Comparison of ENCODE assay signal across 11 mouse cellular contexts in the genomic region with DNA sequence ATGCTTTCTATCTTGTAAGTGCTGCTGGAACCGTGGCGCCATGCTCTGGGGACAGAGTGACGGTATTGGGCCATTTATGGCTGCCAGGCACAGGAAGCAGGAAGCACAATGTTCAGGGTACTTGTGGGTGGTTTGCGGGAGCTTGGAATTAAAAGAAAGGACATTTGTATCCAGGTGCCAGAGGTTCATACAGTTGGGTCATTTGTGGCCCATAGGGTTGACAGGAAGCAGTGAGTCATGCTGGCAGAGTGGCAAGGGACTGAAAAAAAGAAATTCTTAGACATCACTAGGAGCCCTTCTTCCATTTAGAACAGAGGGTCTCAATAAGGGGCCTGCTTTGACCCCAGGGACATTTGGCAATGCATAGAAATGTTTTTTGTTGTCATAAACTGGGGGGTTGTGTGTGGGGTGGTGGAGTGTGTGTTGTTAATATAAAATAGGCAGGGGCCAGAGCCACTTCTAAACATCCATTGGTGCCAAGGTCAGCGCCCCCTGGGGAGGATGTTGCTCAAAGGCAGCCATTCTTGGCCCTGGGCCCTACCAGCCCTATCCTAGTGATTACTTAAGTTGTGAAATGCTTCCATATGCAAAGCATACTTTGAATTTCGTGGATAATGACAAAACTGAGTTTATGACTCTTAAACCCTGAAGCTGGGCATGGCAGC. TPM values are rescaled to one million over a fixed set of nuclear protein-coding genes. Genes with fewer than 3 reads are reported as not detected.
DNase-seq lines count a peak whose midpoint lies in the region; ATAC-seq and TF ChIP-seq lines count a peak whose summit lies in the region.
"Had no signal": no experiment of that assay in that cellular context is flagged by ENCODE, and none has a peak within 500 bp of the region (broad histone marks: within the 10 kb centered on the region; RNA-seq: fewer than 3 reads in every experiment).

No protein-coding gene starts in this region.

- no peaks in the 10 kb centered on the region for H3K36me3 ChIP-seq in kidney, adult 2 months (ENCODE audit: control insufficient read depth, insufficient read depth, low read length)
- peaks cover 4% of the 10 kb centered on the region; the same call in 1 of the 2 replicates for H3K36me3 ChIP-seq in kidney, embryonic 15.5 days
- no peaks in the 10 kb centered on the region for H3K36me3 ChIP-seq in thymus, adult 2 months (ENCODE audit: control insufficient read depth, insufficient read depth, low read length)
- H3K36me3 ChIP-seq: hindbrain, embryonic 15.5 days; midbrain, embryonic 15.5 days had no signal

- no peaks in the 10 kb centered on the region for H3K9me3 ChIP-seq in kidney, embryonic 15.5 days (replicated peaks)
- H3K9me3 ChIP-seq: hindbrain, embryonic 15.5 days; midbrain, embryonic 15.5 days had no signal

- H3K4me1 ChIP-seq in kidney, adult 2 months (ENCODE audit: control insufficient read depth, insufficient read depth, low read length), result peaks cover 6% of the 10 kb centered on the region
- peaks cover 3% of the 10 kb centered on the region; the same call in 1 of the 2 replicates for H3K4me1 ChIP-seq in kidney, embryonic 15.5 days
- H3K4me1 ChIP-seq in thymus, adult 2 months (replicated peaks; ENCODE audit: control insufficient read depth, insufficient read depth, low read length), result peaks cover 32% of the 10 kb centered on the region
- peaks cover 24% of the 10 kb centered on the region for H3K4me1 ChIP-seq in brown adipose tissue, adult 24 weeks (ENCODE audit: control insufficient read depth, insufficient read depth, insufficient read length, low read length)
- H3K4me1 ChIP-seq: midbrain, embryonic 15.5 days had no signal

- WGBS in kidney, adult 2 months, result 75% methylated on average over 6 of the region's 6 CpGs
- 84% methylated on average over 6 of the region's 6 CpGs for WGBS in kidney, embryonic 15.5 days
- whole genome bisulfite sequencing in thymus, adult 2 months, result 90% methylated on average over 6 of the region's 6 CpGs

- H3K27ac ChIP-seq in kidney, adult 2 months (ENCODE audit: insufficient read depth, low read depth, low read length), result no peak overlapping the region
- no peak overlapping the region for H3K27ac ChIP-seq in kidney, embryonic 15.5 days
- H3K27ac ChIP-seq in thymus, adult 2 months (ENCODE audit: control insufficient read depth, insufficient read depth, low read length), result peak overlapping the region; percentile 26; the same call in 1 of the 2 replicates
- 0 out of 2 replicates have a peak overlapping the region, but pooled peaks have one; percentile 14 for H3K27ac ChIP-seq in brown adipose tissue, adult 24 weeks (replicated peaks; ENCODE audit: low read depth, low read length)
- H3K27ac ChIP-seq: hindbrain, embryonic 15.5 days; midbrain, embryonic 15.5 days had no signal

- no peak overlapping the region for H3K4me2 ChIP-seq in kidney, embryonic 15.5 days
- H3K4me2 ChIP-seq: hindbrain, embryonic 15.5 days; midbrain, embryonic 15.5 days had no signal

- no peak for TF ChIP-seq CTCF in kidney, adult 2 months (conservative IDR thresholded peaks at IDR 0.05; ENCODE audit: insufficient read depth, insufficient read length, low read depth, low read length)
- TF ChIP-seq CTCF in thymus, adult 2 months (IDR thresholded peaks at IDR 0.05; ENCODE audit: borderline replicate concordance, control insufficient read depth, extremely low read depth, insufficient read depth, low read length, poor library complexity), result no peak

- no peaks in the 10 kb centered on the region for H3K27me3 ChIP-seq in kidney, adult 2 months (replicated peaks; ENCODE audit: control insufficient read depth, insufficient read depth, low read length)
- no peaks in the 10 kb centered on the region for H3K27me3 ChIP-seq in kidney, embryonic 15.5 days
- no peaks in the 10 kb centered on the region for H3K27me3 ChIP-seq in thymus, adult 2 months (ENCODE audit: control insufficient read depth, insufficient read depth, low read length)
- H3K27me3 ChIP-seq: hindbrain, embryonic 15.5 days; midbrain, embryonic 15.5 days had no signal

- H3K4me3 ChIP-seq in kidney, adult 2 months (ENCODE audit: insufficient read depth, low read depth, low read length), result no peak overlapping the region
- no peak overlapping the region for H3K4me3 ChIP-seq in kidney, embryonic 15.5 days (replicated peaks)
- no peak overlapping the region for H3K4me3 ChIP-seq in thymus, adult 2 months (ENCODE audit: control insufficient read depth, insufficient read depth, low read length)
- H3K4me3 ChIP-seq in brown adipose tissue, adult 24 weeks (ENCODE audit: insufficient read depth, low read depth, low read length), result no peak overlapping the region
- H3K4me3 ChIP-seq: hindbrain, embryonic 15.5 days; midbrain, embryonic 15.5 days had no signal

- H3K9ac ChIP-seq in kidney, embryonic 15.5 days, result no peak overlapping the region
- H3K9ac ChIP-seq: hindbrain, embryonic 15.5 days; midbrain, embryonic 15.5 days had no signal

- ATAC-seq in kidney, embryonic 15.5 days (replicated peaks; ENCODE audit: low FRiP score), result no peak
- ATAC-seq: midbrain, embryonic 15.5 days had no signal

- peak; percentile 36 for DNase-seq in kidney, adult 2 months
- DNase-seq in thymus, adult 2 months, result no peak
- DNase-seq in thymus, postnatal 36 days, result no peak
- DNase-seq in lung, postnatal 36 days, result peak; percentile 42
- DNase-seq in embryo, embryonic 11 days, result no peak
- no peak for DNase-seq in frontal cortex, postnatal 25 days (ENCODE audit: low spot score in 2 of 2)
- DNase-seq: gastrocnemius, postnatal 10 days had no signal

- TF ChIP-seq POLR2A in kidney, adult 2 months (IDR thresholded peaks at IDR 0.05; ENCODE audit: low read depth, low read length), result no peak
- no peak for TF ChIP-seq POLR2A in thymus, adult 2 months (IDR thresholded peaks at IDR 0.05; ENCODE audit: control insufficient read depth, extremely low read depth, insufficient read depth, low read length, poor library complexity)

RNA-seq across cellular contexts. Expression of gene Aak1, which starts 25.5 kb away (rescaled TPM):
- polyA plus RNA-seq in kidney, adult 2 months (2012; rRNA removed), result 28.9 and 30.6 TPM in 2 replicates
- 12.1 and 13.5 TPM in 2 replicates for polyA plus RNA-seq in kidney, embryonic 15.5 days (2015; fragmentation: Nextera tagmentation; extraction: Ambion mirVana)
- 59.2 and 79.9 TPM in 2 replicates for polyA plus RNA-seq in thymus, adult 2 months (2012; rRNA removed)
- polyA plus RNA-seq in brown adipose tissue, adult 24 weeks (2012; ENCODE audit: insufficient read depth, insufficient read length, missing spikeins), result 6.9 and 13.2 TPM in 2 replicates

Comparison
In these comparisons a context has a peak if more than half of its experiments do, and no peak if none do; other contexts are left out.
1. DNase-seq: peak in kidney, adult 2 months (single experiment) and lung, postnatal 36 days (single experiment); none in thymus, adult 2 months (single experiment), thymus, postnatal 36 days (0 of 2), embryo, embryonic 11 days (single experiment) and frontal cortex, postnatal 25 days (0 of 2).
2. H3K27ac ChIP-seq: peak in thymus, adult 2 months (single experiment) and brown adipose tissue, adult 24 weeks (single experiment); none in kidney, adult 2 months (single experiment) and kidney, embryonic 15.5 days (single experiment).